8 mouse cellular contexts compared by ENCODE assay signal in genomic region chr19:41801742-41802369, GRCm38 (mm10). TPM values are rescaled to one million over a fixed set of nuclear protein-coding genes. Genes with fewer than 3 reads are reported as not detected.
DNase-seq lines count a peak whose midpoint lies in the region; ATAC-seq and TF ChIP-seq lines count a peak whose summit lies in the region.

TSS of gene Arhgap19 (minus strand) at chr19:41802047.

- peaks cover 5% of the 10 kb centered on the region; the same call in 1 of the 2 replicates for H3K9me3 ChIP-seq in heart, embryonic 12.5 days (replicated peaks)
- H3K9me3 ChIP-seq in kidney, postnatal 0 days (replicated peaks; ENCODE audit: low read length), result no peaks in the 10 kb centered on the region
- 0 out of 2 replicates have a peak, but pooled peaks cover 3% of the 10 kb centered on the region for H3K9me3 ChIP-seq in liver, embryonic 11.5 days (ENCODE audit: control insufficient read depth, low read length)
- no peaks in the 10 kb centered on the region for H3K9me3 ChIP-seq in stomach, embryonic 14.5 days (ENCODE audit: control insufficient read depth, low read depth, low read length)

- peaks cover 13% of the 10 kb centered on the region for H3K4me1 ChIP-seq in heart, embryonic 12.5 days (replicated peaks)
- H3K4me1 ChIP-seq in kidney, postnatal 0 days (replicated peaks; ENCODE audit: insufficient read depth, low read length), result no peaks in the 10 kb centered on the region; the same call in 1 of the 2 replicates
- peaks cover 15% of the 10 kb centered on the region for H3K4me1 ChIP-seq in liver, embryonic 11.5 days (replicated peaks; ENCODE audit: control insufficient read depth, insufficient read depth, low read length)
- H3K4me1 ChIP-seq in stomach, embryonic 14.5 days (ENCODE audit: control insufficient read depth, insufficient read depth, low read length), result peaks cover 12% of the 10 kb centered on the region

- H3K4me2 ChIP-seq in heart, embryonic 12.5 days, result peak within 1 kb of the TSS; percentile 74
- peak within 1 kb of the TSS; percentile 76 for H3K4me2 ChIP-seq in kidney, postnatal 0 days (ENCODE audit: low read length)
- peak within 1 kb of the TSS; percentile 82 for H3K4me2 ChIP-seq in liver, embryonic 11.5 days
- peak within 1 kb of the TSS; percentile 68 for H3K4me2 ChIP-seq in stomach, embryonic 14.5 days (replicated peaks; ENCODE audit: low read depth, low read length)

- H3K4me3 ChIP-seq in heart, embryonic 12.5 days, result peak within 1 kb of the TSS; percentile 98
- H3K4me3 ChIP-seq in kidney, postnatal 0 days (replicated peaks; ENCODE audit: low read depth, low read length), result peak within 1 kb of the TSS; percentile 83
- H3K4me3 ChIP-seq in liver, embryonic 11.5 days (ENCODE audit: low read depth, low read length), result peak within 1 kb of the TSS; percentile 93
- H3K4me3 ChIP-seq in stomach, embryonic 14.5 days (ENCODE audit: low read depth, low read length), result peak within 1 kb of the TSS; percentile 92

- peak within 1 kb of the TSS; percentile 89 for H3K9ac ChIP-seq in heart, embryonic 12.5 days
- peak within 1 kb of the TSS; percentile 83 for H3K9ac ChIP-seq in kidney, postnatal 0 days (ENCODE audit: low read depth, low read length)
- H3K9ac ChIP-seq in liver, embryonic 11.5 days (ENCODE audit: low read depth, low read length), result peak within 1 kb of the TSS; percentile 95
- H3K9ac ChIP-seq in stomach, embryonic 14.5 days (replicated peaks; ENCODE audit: low read depth, low read length), result peak within 1 kb of the TSS; percentile 54

- DNase-seq in CD4-positive helper T cell, adult 2 months (ENCODE audit: low read depth, low spot score), result peak; percentile 96
- peak; percentile 94 for DNase-seq in brain, embryonic 18.5 days (ENCODE audit: low read depth, low spot score)
- DNase-seq in kidney, postnatal 0 days (ENCODE audit: low spot score), result peak; percentile 100
- peak; percentile 83 for DNase-seq in liver, embryonic 11.5 days (ENCODE audit: low spot score)
- peak; percentile 95 for DNase-seq in naive thymus-derived CD4-positive, alpha-beta T cell, adult 2 months (ENCODE audit: low read depth)

- TF ChIP-seq CTCF in kidney, postnatal 0 days (IDR thresholded peaks at IDR 0.05; ENCODE audit: low read depth), result no peak

- WGBS in heart, embryonic 12.5 days, result under 1% methylated on average over 48 of the region's 48 CpGs
- WGBS in kidney, postnatal 0 days, result under 1% methylated on average over 48 of the region's 48 CpGs
- under 1% methylated on average over 47 of the region's 48 CpGs for WGBS in liver, embryonic 11.5 days
- under 1% methylated on average over 48 of the region's 48 CpGs for WGBS in stomach, embryonic 14.5 days

- ATAC-seq in erythroid progenitor cell, adult 5-6 weeks (replicated peaks; ENCODE audit: low FRiP score, poor library complexity, severe bottlenecking), result peak; percentile 96
- peak; percentile 99 for ATAC-seq in heart, embryonic 12.5 days (ENCODE audit: insufficient number of reproducible peaks, low FRiP score)
- ATAC-seq in kidney, postnatal 0 days (replicated peaks; ENCODE audit: low FRiP score, low read depth), result peak; percentile 100
- ATAC-seq in liver, embryonic 11.5 days (replicated peaks; ENCODE audit: low FRiP score), result peak; percentile 98
- peak; percentile 99 for ATAC-seq in stomach, embryonic 14.5 days (ENCODE audit: insufficient number of reproducible peaks, insufficient read depth, low FRiP score, low read depth)

- H3K27me3 ChIP-seq in heart, embryonic 12.5 days (replicated peaks), result no peaks in the 10 kb centered on the region
- H3K27me3 ChIP-seq in kidney, postnatal 0 days (ENCODE audit: insufficient read depth, low read length), result no peaks in the 10 kb centered on the region
- no peaks in the 10 kb centered on the region for H3K27me3 ChIP-seq in liver, embryonic 11.5 days (replicated peaks; ENCODE audit: control insufficient read depth, insufficient read depth, low read length)
- no peaks in the 10 kb centered on the region for H3K27me3 ChIP-seq in stomach, embryonic 14.5 days (ENCODE audit: control insufficient read depth, insufficient read depth, low read length)

- H3K27ac ChIP-seq in heart, embryonic 12.5 days (ENCODE audit: poor library complexity, severe bottlenecking), result peak within 1 kb of the TSS; percentile 81
- 0 out of 2 replicates have a peak within 1 kb of the TSS, but pooled peaks have one; percentile 43 for H3K27ac ChIP-seq in kidney, postnatal 0 days
- H3K27ac ChIP-seq in liver, embryonic 11.5 days (ENCODE audit: low read depth, low read length), result peak within 1 kb of the TSS; percentile 79
- peak within 1 kb of the TSS; percentile 35; the same call in 1 of the 2 replicates for H3K27ac ChIP-seq in stomach, embryonic 14.5 days (ENCODE audit: low read length)

- no peaks in the 10 kb centered on the region for H3K36me3 ChIP-seq in heart, embryonic 12.5 days
- no peaks in the 10 kb centered on the region for H3K36me3 ChIP-seq in kidney, postnatal 0 days (ENCODE audit: insufficient read depth, low read length)
- H3K36me3 ChIP-seq in liver, embryonic 11.5 days (ENCODE audit: control insufficient read depth, insufficient read depth, low read length), result no peaks in the 10 kb centered on the region
- no peaks in the 10 kb centered on the region for H3K36me3 ChIP-seq in stomach, embryonic 14.5 days (ENCODE audit: control insufficient read depth, insufficient read depth, low read length)

RNA-seq across cellular contexts. Expression of gene Arhgap19, which starts in this region (rescaled TPM):
- total RNA-seq in erythroid progenitor cell, adult 5-6 weeks (2015; ENCODE audit: low replicate concordance), result 83.4 and 100 TPM in 2 replicates
- total RNA-seq in erythroid progenitor cell, adult 5-6 weeks (2017; ENCODE audit: low replicate concordance), result 98.9 and 131 TPM in 2 replicates
- 17.8 and 19.5 TPM in 2 replicates for polyA plus RNA-seq in heart, embryonic 12.5 days (2016; fragmentation: Nextera tagmentation; extraction: Ambion mirVana)
- polyA plus RNA-seq in kidney, postnatal 0 days (2015; fragmentation: Nextera tagmentation; extraction: Ambion mirVana), result 9.1 and 9.5 TPM in 2 replicates
- polyA plus RNA-seq in liver, embryonic 11.5 days (2014; fragmentation: Nextera tagmentation; extraction: Ambion mirVana), result 55.6 and 63.4 TPM in 2 replicates
- polyA plus RNA-seq in stomach, embryonic 14.5 days (2014; fragmentation: Nextera tagmentation; extraction: Ambion mirVana), result 25.2 and 25.7 TPM in 2 replicates

Comparison
In these comparisons a context has a peak if more than half of its experiments do, and no peak if none do; other contexts are left out.
1. Peak in every context shown above with its lines: DNase-seq, ATAC-seq, H3K4me3 ChIP-seq and H3K27ac ChIP-seq.